Mouse (Mus musculus) spleen, postnatal 4 days (tissue): ENCODE measurements around the gene Ccl27a.

ENCODE experiments used
- DNase-seq, 2 experiments: peaks; one replicate each; pipeline ENCODE4 v3.0.0; 2022; ENCODE audit warnings: low spot score in 2 of 2

Gene Ccl27a

GRCm38 (mm10) chr4:41755338-41756305, 18.4 kb downstream of the Ccl27a start, which contains the start of gene Sigmar1:
Gene Sigmar1, minus strand, starts transcription at chr4:41756157.
- DNase-seq, result peak; percentile 85 to 91

GRCm38 (mm10) chr4:41754797-41755337, 19.2 kb downstream of the Ccl27a start, which contains the start of gene Galt:
Gene Galt, plus strand, starts transcription at chr4:41755228.
- peak in 1 of 2 experiments; percentile 59 for DNase-seq

GRCm38 (mm10) chr4:41745021-41745420, 29.0 kb downstream of the Ccl27a start:
- DNase-seq, result no peak

- DNase-seq, result no peak
These were observed 29.9 kb downstream of the Ccl27a start for GRCm38 (mm10) chr4:41744131-41744530.

GRCm38 (mm10) chr4:41741158-41741560, 32.9 kb downstream of the Ccl27a start:
- peak; percentile 87 to 91 for DNase-seq

GRCm38 (mm10) chr4:41740380-41741157, 33.5 kb downstream of the Ccl27a start:
- DNase-seq, result peak; percentile 56 to 63

GRCm38 (mm10) chr4:41739260-41739659, 34.8 kb downstream of the Ccl27a start:
- peak in 1 of 2 experiments; percentile 56 for DNase-seq

- no peak for DNase-seq
These were observed 35.8 kb downstream of the Ccl27a start for GRCm38 (mm10) chr4:41738256-41738603.

GRCm38 (mm10) chr4:41737602-41738255, 36.3 kb downstream of the Ccl27a start:
- peak; percentile 60 to 78 for DNase-seq

- no peak for DNase-seq
These were observed 42.8 kb downstream of the Ccl27a start, which contains the start of gene Arid3c for GRCm38 (mm10) chr4:41731052-41731765. Gene Arid3c, minus strand, starts transcription at chr4:41731142.

- DNase-seq, result no peak
These were observed 47.0 kb downstream of the Ccl27a start for GRCm38 (mm10) chr4:41726826-41727621.

- DNase-seq, result peak; percentile 82 to 87
These were observed 51.1 kb downstream of the Ccl27a start, which contains the start of gene Dctn3 for GRCm38 (mm10) chr4:41722918-41723351. Gene Dctn3, minus strand, starts transcription at chr4:41723170.
